Mouse (Mus musculus): ENCODE results near the gene Tarbp2.

Gene Tarbp2

GRCm38 (mm10) chr15:102521480-102521879 is 3.5 kb downstream of the Tarbp2 start:
- intact Hi-C loops (cut with DNase I), result no loop called here

- intact Hi-C loops (cut with DNase I), result loop anchor here (5.0 kb wide), 1 partner anchor 63 kb away; no protein-coding TSS in a partner anchor
These were observed 7.0 kb downstream of the Tarbp2 start, which contains the start of gene Npff for GRCm38 (mm10) chr15:102524892-102525485. TSS of gene Npff (minus strand) at chr15:102524942.

GRCm38 (mm10) chr15:102526111-102527002 is 8.4 kb downstream of the Tarbp2 start:
- intact Hi-C loops (cut with DNase I), result loop anchor here (5.0 kb wide), 1 partner anchor 64 kb away; no protein-coding TSS in a partner anchor

GRCm38 (mm10) chr15:102527936-102528335 is 9.9 kb downstream of the Tarbp2 start:
- intact Hi-C loops (cut with DNase I), result loop anchor here (5.0 kb wide), 1 partner anchor 66 kb away; no protein-coding TSS in a partner anchor

- intact Hi-C loops (cut with DNase I), result loop anchor here (5.0 kb wide), 1 partner anchor 66 kb away; no protein-coding TSS in a partner anchor
These were observed 10.4 kb downstream of the Tarbp2 start for GRCm38 (mm10) chr15:102528396-102528795.

GRCm38 (mm10) chr15:102530566-102530965 is 12.6 kb downstream of the Tarbp2 start:
- intact Hi-C loops (cut with DNase I), result no loop called here

GRCm38 (mm10) chr15:102531586-102531985 is 13.6 kb downstream of the Tarbp2 start:
- intact Hi-C loops (cut with DNase I), result no loop called here

GRCm38 (mm10) chr15:102532106-102532900 is 14.3 kb downstream of the Tarbp2 start:
- intact Hi-C loops (cut with DNase I), result no loop called here

- intact Hi-C loops (cut with DNase I), result no loop called here
These were observed 15.9 kb downstream of the Tarbp2 start for GRCm38 (mm10) chr15:102533926-102534325.

GRCm38 (mm10) chr15:102544801-102545200 is 26.8 kb downstream of the Tarbp2 start:
- intact Hi-C loops (cut with DNase I), result no loop called here

- intact Hi-C loops (cut with DNase I), result no loop called here
These were observed 28.3 kb downstream of the Tarbp2 start for GRCm38 (mm10) chr15:102546246-102546645.

GRCm38 (mm10) chr15:102546677-102547427 is 28.9 kb downstream of the Tarbp2 start:
- intact Hi-C loops (cut with DNase I), result no loop called here

- intact Hi-C loops (cut with DNase I), result no loop called here
These were observed 29.5 kb downstream of the Tarbp2 start for GRCm38 (mm10) chr15:102547478-102547877.

- intact Hi-C loops (cut with DNase I), result loop anchor here (10.0 kb wide), 1 partner anchor 112 kb away; no protein-coding TSS in a partner anchor
These were observed 34.6 kb downstream of the Tarbp2 start for GRCm38 (mm10) chr15:102552599-102552998.

- intact Hi-C loops (cut with DNase I), result loop anchor here (10.0 kb wide), 1 partner anchor 109 kb away; no protein-coding TSS in a partner anchor
These were observed 37.6 kb downstream of the Tarbp2 start for GRCm38 (mm10) chr15:102555581-102555980.

- intact Hi-C loops (cut with DNase I), result loop anchor here (10.0 kb wide), 1 partner anchor 107 kb away; no protein-coding TSS in a partner anchor
These were observed 39.6 kb downstream of the Tarbp2 start for GRCm38 (mm10) chr15:102557580-102557979.

- intact Hi-C loops (cut with DNase I), result no loop called here
These were observed 44.5 kb downstream of the Tarbp2 start for GRCm38 (mm10) chr15:102562491-102562890.

GRCm38 (mm10) chr15:102563061-102563460 is 45.1 kb downstream of the Tarbp2 start:
- intact Hi-C loops (cut with DNase I), result no loop called here

- intact Hi-C loops (cut with DNase I), result no loop called here
These were observed 45.7 kb downstream of the Tarbp2 start for GRCm38 (mm10) chr15:102563681-102564080.

- intact Hi-C loops (cut with DNase I), result no loop called here
These were observed 49.9 kb downstream of the Tarbp2 start for GRCm38 (mm10) chr15:102567849-102568248.
